Mouse (Mus musculus) limb, embryonic 11.5 days (tissue): ENCODE results near the gene Dock9. TPM values are rescaled to one million over a fixed set of nuclear protein-coding genes. Genes with fewer than 3 reads are reported as not detected.
A peak's percentile ranks its signal among the peaks of the same experiment; 100 is the strongest.

Experiments used
- ATAC-seq: fragments of 200-750 bp; cut with Nextera tagmentation; 2 replicates; pipeline ENCODE4 v1.8.0; 2017; ENCODE audit warnings: low read depth; ENCODE audit not compliant: insufficient number of reproducible peaks, low FRiP score, low TSS enrichment
- DNase-seq: peaks from one replicate; pipeline ENCODE4 v3.0.0-alpha.2; 2015; ENCODE audit warnings: low spot score
- H3K27ac ChIP-seq: fragments of 300-500 bp; sonication (generic); replicated peaks from 2 replicates; pipeline ENCODE4 v1.5.1; 2014; ENCODE audit warnings: low read depth, mild to moderate bottlenecking, low read length
- H3K27me3 ChIP-seq: fragments of 300-500 bp; sonication (generic); 2 replicates; pipeline ENCODE4 v1.6.1; 2014; ENCODE audit warnings: mild to moderate bottlenecking, low read length, mixed read lengths; ENCODE audit not compliant: control insufficient read depth, insufficient read depth
- H3K36me3 ChIP-seq: fragments of 300-500 bp; sonication (generic); 2 replicates; pipeline ENCODE4 v1.6.1; 2014; ENCODE audit warnings: mild to moderate bottlenecking, low read length, moderate library complexity, mixed read lengths; ENCODE audit not compliant: control insufficient read depth, insufficient read depth
- H3K4me1 ChIP-seq: fragments of 300-500 bp; sonication (generic); 2 replicates; pipeline ENCODE4 v1.6.1; 2014; ENCODE audit warnings: low read length, mixed read lengths; ENCODE audit not compliant: control insufficient read depth, insufficient read depth
- H3K4me2 ChIP-seq: fragments of 300-500 bp; sonication (generic); 2 replicates; pipeline ENCODE4 v1.6.1; 2014; ENCODE audit warnings: low read depth, mild to moderate bottlenecking, moderate library complexity; ENCODE audit not compliant: severe bottlenecking
- H3K4me3 ChIP-seq: fragments of 300-500 bp; sonication (generic); 2 replicates; pipeline ENCODE4 v1.5.1; 2014; ENCODE audit warnings: low read depth, low read length
- H3K9ac ChIP-seq: fragments of 300-500 bp; sonication (generic); 2 replicates; pipeline ENCODE4 v1.6.1; 2014; ENCODE audit warnings: mild to moderate bottlenecking, low read length
- H3K9me3 ChIP-seq: fragments of 300-500 bp; sonication (generic); 2 replicates; pipeline ENCODE4 v1.6.1; 2016; ENCODE audit warnings: low read length; ENCODE audit not compliant: control insufficient read depth
- WGBS: fragments of 180-500 bp; shearing (Covaris S2); extraction: QIAGEN DNeasy Blood & Tissue Kit; methylation state at CpG from one replicate; pipeline ENCODE4 v1.1.7; 2014; 5-methylcytosine and 5-hydroxymethylcytosine counted together
- polyA plus RNA-seq: library from polyadenylated mRNA; unstranded; fragments of >200 nt; fragmentation: Nextera tagmentation; extraction: Ambion mirVana; gene quantifications from 2 replicates; pipeline ENCODE4 v1.2.1, GENCODE M21; 2014

Gene Dock9
- polyA plus RNA-seq, 1 experiment from 2014 or later = 5.8 TPM

DNA sequence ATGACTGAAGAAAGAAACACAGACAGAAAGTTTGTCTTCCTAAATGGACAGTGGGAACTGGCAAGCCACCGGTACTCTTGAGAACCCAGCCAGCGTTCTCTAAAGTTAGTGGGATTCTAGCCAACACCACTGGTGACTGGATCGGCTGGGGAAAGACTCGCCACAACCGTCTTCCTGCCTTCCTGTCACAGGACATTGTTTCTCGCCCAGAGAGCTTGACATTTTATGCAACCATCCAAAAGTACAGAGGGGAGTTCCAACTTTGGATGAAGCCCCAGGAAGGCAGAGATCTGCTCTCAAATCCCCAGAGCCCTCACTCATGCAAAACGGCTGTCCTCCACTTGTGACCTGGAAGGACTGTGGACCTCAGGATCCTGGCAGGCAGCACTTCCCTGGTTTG lies 140.0 kb downstream of the Dock9 start:
- Histone ChIP-seq H3K4me2 (no peak overlapping the region), H3K27ac (no peak overlapping the region), H3K27me3 (no peaks in the 10 kb centered on the region), H3K9me3 (no peaks in the 10 kb centered on the region), H3K9ac (no peak overlapping the region), H3K4me1 (0 out of 2 replicates have a peak, but pooled peaks cover 4% of the 10 kb centered on the region), H3K36me3 (no peaks in the 10 kb centered on the region; the same call in 1 of the 2 replicates), H3K4me3 (no peak overlapping the region)
- 90% methylated on average over 7 of the region's 7 CpGs for WGBS
- DNase-seq (no peak), ATAC-seq (no peak)

DNA sequence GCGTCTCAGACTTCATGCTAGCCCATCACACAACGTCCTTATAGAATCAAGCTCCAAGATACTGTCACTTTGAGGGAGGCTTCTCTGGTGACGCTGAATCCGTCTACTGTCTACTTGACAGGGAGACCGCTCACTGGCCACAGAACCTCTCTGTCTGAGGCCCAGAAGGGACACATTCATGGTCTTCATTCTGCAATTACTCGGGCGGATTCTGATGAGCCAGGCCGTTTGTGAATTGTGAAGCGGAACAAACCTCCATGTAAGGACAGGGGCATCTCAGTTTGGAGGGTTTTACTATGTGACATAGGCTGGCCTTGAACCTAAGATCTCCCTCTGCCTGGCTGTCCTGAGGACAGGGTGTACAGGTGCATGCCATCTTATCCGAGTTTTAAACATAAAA lies 140.7 kb downstream of the Dock9 start:
- no peaks in the 10 kb centered on the region; the same call in 1 of the 2 replicates for H3K36me3 ChIP-seq
- no peak overlapping the region for H3K9ac ChIP-seq
- 91% methylated on average over 10 of the region's 10 CpGs for WGBS
- no peak overlapping the region for H3K27ac ChIP-seq
- no peak overlapping the region for H3K4me3 ChIP-seq
- H3K4me2 ChIP-seq = no peak overlapping the region
- H3K27me3 ChIP-seq = no peaks in the 10 kb centered on the region
- H3K4me1 ChIP-seq = 0 out of 2 replicates have a peak, but pooled peaks cover 4% of the 10 kb centered on the region
- no peak for DNase-seq
- no peaks in the 10 kb centered on the region for H3K9me3 ChIP-seq
- ATAC-seq = no peak

DNA sequence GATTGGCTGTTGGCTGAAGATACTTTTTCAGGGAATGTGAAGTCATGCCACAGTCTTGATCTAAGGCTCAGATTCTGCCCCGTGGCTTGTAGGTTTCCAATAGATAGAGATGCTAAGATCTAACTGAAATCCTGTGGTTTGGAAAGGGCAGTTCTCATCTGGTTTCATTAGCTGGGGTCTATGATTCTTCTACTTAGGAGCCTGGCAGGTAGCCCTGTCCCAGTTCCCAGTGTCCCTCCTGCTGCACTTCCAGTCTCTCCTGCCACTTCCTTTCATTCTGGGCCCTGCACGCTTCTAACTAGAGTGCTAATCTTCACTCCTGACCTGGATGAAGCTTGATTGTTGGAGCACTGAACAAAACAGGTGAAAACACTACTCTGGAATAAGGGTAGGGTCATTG lies 142.7 kb downstream of the Dock9 start:
- H3K27ac ChIP-seq = no peak overlapping the region
- ATAC-seq = no peak
- no peaks in the 10 kb centered on the region; the same call in 1 of the 2 replicates for H3K36me3 ChIP-seq

DNA sequence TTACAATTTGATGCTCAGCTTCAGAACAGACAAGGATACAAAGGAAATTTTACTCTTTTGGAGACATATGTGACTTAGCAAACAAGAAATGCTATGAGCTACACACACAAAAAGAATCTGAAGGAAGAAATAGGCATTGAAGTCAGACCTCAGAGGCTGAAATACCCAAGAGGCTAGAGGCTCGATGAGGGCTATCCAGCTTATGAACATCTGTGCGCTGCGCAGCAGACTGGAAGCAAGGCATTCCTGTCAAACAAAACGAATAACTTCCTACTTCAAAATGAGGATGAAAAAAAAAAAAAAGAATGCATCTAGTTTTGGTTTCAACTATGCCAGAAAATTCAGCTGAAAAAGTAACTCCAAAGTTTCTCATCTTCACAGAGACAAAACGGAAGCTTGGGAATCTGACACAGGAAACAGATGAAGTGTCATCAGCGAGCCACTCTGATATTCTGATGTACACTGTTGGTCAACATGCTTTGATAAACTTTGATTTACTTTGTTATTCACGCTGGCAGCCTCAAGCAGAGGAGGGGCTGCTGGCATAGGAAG lies 143.1 kb downstream of the Dock9 start:
- Histone ChIP-seq H3K9me3 (no peaks in the 10 kb centered on the region), H3K4me2 (no peak overlapping the region), H3K36me3 (no peaks in the 10 kb centered on the region; the same call in 1 of the 2 replicates), H3K4me1 (0 out of 2 replicates have a peak, but pooled peaks cover 4% of the 10 kb centered on the region), H3K27ac (no peak overlapping the region), H3K27me3 (no peaks in the 10 kb centered on the region), H3K9ac (no peak overlapping the region), H3K4me3 (no peak overlapping the region)
- DNase-seq = no peak
- ATAC-seq = no peak
- 59% methylated on average over 7 of the region's 7 CpGs for WGBS

More for the DNA sequence above, 142.7 kb downstream of the Dock9 start:
- Histone ChIP-seq H3K4me2 (no peak overlapping the region), H3K4me3 (no peak overlapping the region), H3K9ac (no peak overlapping the region), H3K9me3 (no peaks in the 10 kb centered on the region), H3K27me3 (no peaks in the 10 kb centered on the region), H3K4me1 (0 out of 2 replicates have a peak, but pooled peaks cover 4% of the 10 kb centered on the region)
- DNase-seq = no peak
- WGBS = 67% methylated on average over 2 of the region's 2 CpGs

DNA sequence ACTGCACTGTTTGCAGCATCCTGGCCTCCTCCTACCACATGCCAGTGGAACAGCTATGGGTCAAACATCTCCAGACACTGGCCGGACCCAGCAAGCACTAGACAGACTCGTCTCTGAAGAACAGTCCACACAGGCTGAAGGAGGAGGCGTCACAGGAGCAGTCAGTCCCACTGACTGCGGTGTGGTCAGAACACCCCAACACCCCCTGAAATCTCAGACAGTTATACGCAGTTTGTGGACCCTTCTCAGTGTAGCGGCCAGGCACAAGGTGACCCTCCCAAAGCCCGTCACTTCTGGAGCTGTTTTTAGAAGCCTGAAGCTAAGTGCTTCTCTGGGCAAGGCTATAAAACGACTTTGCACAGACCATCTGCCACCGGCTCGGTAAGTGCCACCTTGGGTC lies 143.9 kb downstream of the Dock9 start:
- Histone ChIP-seq H3K9me3 (no peaks in the 10 kb centered on the region), H3K36me3 (no peaks in the 10 kb centered on the region; the same call in 1 of the 2 replicates), H3K4me1 (peaks cover 7% of the 10 kb centered on the region; the same call in 1 of the 2 replicates), H3K4me2 (no peak overlapping the region), H3K27ac (no peak overlapping the region), H3K4me3 (no peak overlapping the region), H3K27me3 (no peaks in the 10 kb centered on the region), H3K9ac (no peak overlapping the region)
- ATAC-seq (no peak), DNase-seq (no peak)
- WGBS = 56% methylated on average over 10 of the region's 10 CpGs

DNA sequence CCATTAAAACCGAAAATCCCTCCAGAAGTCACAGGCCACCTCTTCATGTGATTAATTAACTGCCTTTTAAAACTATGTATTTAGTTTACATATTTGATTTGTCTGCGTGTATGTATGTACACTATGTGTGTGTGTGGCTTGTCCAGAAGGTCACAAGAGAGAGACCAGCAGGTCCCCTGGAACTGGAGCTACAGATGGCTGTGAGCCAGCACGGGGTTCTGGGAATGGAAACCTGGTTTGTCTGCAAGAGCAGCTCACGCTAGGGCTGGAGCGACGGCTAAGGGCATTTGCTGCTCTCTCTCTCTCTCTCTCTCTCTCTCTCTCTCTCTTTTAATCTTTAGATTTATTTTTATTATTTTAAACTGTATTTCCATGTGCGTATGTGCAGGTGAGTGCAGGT lies 144.4 kb downstream of the Dock9 start:
- no peaks in the 10 kb centered on the region for H3K27me3 ChIP-seq
- ATAC-seq (no peak), DNase-seq (no peak)
- peaks cover 10% of the 10 kb centered on the region; the same call in 1 of the 2 replicates for H3K4me1 ChIP-seq
- no peak overlapping the region for H3K4me2 ChIP-seq
- H3K9me3 ChIP-seq = no peaks in the 10 kb centered on the region
- H3K27ac ChIP-seq = no peak overlapping the region
- no peak overlapping the region for H3K4me3 ChIP-seq
- no peaks in the 10 kb centered on the region; the same call in 1 of the 2 replicates for H3K36me3 ChIP-seq
- no peak overlapping the region for H3K9ac ChIP-seq
- WGBS = 89% methylated on average over 7 of the region's 7 CpGs

DNA sequence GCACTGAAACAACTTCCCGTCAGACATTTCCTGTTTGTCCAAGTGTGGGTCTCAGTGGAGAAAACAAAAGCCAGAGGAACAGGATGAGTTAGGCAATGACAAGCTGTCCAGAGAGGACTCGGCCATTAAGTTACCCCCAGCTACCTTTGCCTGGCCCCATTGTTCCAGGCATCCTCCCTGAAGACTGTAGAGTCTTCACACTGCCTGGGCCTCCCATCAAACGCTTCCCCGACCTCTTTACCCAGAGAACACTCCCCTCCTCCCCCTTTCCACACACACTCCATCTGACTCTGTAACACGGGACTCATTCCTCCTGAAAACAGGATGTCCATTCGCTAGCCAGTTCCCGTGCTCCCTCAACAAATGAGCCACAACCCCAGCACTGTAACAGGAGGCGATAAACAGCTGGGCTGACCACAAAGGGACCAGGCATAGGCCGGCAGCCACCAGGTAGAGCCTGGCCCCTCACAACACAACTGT lies 149.0 kb downstream of the Dock9 start:
- Histone ChIP-seq H3K4me2 (no peak overlapping the region), H3K9ac (no peak overlapping the region), H3K36me3 (no peaks in the 10 kb centered on the region; the same call in 1 of the 2 replicates), H3K27me3 (no peaks in the 10 kb centered on the region), H3K9me3 (no peaks in the 10 kb centered on the region), H3K4me1 (peaks cover 6% of the 10 kb centered on the region; the same call in 1 of the 2 replicates), H3K4me3 (no peak overlapping the region), H3K27ac (no peak overlapping the region)
- DNase-seq (peak; percentile 29), ATAC-seq (peak; percentile 71)
- WGBS = 41% methylated on average over 9 of the region's 9 CpGs

DNA sequence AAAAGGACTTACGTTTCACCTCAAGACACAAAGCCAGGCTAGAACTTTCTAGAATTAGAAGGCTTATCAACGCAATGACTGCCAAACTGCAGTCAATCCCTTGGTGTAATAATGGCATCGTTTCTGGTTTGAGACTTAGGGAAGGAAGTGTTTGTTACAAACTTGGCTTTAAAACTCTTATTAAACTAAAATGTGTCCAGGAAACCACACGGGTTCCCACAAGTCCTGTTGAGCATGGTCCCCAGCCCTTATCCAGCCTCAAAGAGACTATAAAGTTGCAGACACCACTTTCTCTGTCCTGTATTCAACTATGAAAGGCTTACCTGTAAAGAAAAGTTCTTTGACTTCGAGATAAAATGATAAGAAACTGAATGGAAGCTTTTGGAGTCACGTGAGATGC lies 149.9 kb downstream of the Dock9 start:
- Histone ChIP-seq H3K4me3 (no peak overlapping the region), H3K4me2 (no peak overlapping the region), H3K27ac (no peak overlapping the region), H3K9ac (no peak overlapping the region), H3K36me3 (no peaks in the 10 kb centered on the region; the same call in 1 of the 2 replicates), H3K9me3 (no peaks in the 10 kb centered on the region), H3K27me3 (no peaks in the 10 kb centered on the region), H3K4me1 (peaks cover 5% of the 10 kb centered on the region; the same call in 1 of the 2 replicates)
- DNase-seq (no peak), ATAC-seq (no peak)
- WGBS = 86% methylated on average over 6 of the region's 6 CpGs
